Mouse (Mus musculus) c-Kit-positive CD71-positive TER-119-negative erythroid progenitor cells, embryonic 14.5 days (primary cell): ENCODE data around the gene Mtnr1b.

Experiments
- DNase-seq: peaks from one replicate; pipeline ENCODE4 v3.0.0-alpha.2; 2013; ENCODE audit warnings: low read depth

Gene Mtnr1b

DNA sequence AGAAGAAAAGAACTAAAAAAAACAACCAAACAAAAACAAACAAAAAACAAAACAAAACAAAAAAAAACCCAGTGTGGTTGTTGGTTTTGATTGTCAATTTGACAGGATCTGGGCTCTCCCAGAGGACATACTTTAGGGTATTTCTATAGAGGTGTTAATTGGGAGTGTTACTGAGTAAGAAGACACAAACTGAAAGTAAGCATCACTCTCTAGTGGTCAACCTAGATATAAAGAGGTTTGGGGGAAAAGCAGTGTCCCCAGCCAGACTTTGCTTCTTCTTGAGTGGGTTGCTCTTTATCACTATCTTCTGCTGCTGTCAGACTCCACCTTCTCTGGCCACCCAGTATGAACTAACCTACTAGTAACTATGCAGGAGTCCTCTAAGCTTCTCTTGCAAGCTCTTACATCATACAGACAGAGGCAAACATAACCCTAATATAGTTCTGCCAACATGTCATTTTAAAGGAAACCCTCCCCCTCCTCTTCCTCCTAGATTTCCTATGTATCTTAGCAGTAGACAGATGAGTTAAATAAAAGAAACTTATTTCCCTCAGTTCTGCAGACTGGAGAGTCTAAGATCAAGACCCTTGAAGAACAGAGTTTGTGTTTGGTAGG lies 71.8 kb downstream of the Mtnr1b start:
- DNase-seq, result no peak

DNA sequence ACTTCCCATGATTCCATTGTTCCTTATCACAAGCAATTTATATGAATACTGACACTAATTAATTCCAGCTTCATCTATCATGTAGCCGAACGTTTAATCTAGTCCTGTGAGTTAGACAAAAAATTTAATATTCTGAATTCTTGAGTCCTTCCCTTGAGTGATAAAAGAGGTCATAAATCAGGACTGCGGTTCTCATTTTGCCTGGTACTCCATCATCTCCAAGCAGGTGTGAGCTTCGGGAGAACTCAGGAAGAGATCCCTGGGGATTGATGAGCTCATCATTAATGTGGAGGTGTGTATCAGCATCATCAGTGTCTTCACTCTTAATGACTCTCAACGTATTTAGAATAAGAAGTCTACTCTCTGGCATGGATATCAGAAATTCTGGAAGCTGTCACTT lies 74.0 kb downstream of the Mtnr1b start:
- no peak for DNase-seq

DNA sequence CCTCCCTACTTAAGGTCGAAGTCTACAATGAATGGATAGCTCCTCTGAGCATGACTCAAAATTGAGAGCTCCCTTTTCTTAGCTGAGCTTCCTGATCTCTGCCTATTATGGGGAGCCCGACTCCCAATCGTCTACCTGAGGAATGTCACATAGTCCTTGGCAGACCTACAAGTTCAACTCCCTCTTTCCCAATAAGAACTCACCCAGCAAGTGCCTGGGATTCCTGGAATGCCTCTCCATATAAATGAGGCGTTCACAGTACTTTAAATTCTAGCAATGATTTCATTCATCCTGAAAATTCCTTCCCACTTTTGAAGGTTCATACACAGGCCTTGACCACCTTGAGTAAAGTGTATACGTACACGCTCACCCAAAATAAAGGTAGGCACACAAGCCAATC lies 79.9 kb downstream of the Mtnr1b start:
- no peak for DNase-seq

DNA sequence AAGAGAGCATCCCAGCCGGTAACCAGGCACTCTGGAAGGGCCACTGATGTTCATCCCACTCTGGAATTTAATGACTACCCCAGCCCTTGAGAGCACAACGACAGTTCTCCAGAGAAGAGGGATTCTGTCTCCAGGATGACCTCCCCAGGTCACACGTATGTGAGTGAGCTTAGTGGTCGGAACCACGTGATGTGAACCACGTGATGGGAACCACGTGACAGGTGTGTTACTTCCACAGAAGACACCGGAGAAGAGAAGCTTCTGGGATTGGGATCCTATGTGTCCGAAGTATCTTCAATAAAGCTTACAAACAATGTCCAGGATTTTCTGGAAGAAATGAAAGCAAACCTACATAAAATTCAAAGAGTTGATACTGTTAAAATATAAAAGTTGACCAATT lies 82.3 kb downstream of the Mtnr1b start:
- DNase-seq, result no peak

DNA sequence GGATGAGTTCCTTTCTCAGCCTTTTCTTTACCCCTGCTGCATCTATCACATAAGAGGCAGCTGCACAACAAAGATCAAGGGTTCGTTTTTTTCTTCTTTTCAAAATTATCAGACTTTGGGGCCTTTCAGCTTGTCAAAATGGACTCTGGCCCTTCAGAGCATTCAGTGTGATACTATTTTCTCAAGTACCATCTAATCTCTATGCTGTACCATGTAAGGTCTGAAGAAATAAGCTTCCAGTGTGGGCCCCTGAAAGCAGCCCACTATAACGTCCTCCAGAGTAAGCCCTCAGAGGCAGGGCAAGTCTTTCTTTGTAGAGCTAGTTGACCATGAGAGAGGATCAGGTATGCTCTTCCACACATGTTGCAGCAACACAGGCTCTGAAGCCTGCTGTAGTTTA lies 87.7 kb downstream of the Mtnr1b start:
- no peak for DNase-seq

DNA sequence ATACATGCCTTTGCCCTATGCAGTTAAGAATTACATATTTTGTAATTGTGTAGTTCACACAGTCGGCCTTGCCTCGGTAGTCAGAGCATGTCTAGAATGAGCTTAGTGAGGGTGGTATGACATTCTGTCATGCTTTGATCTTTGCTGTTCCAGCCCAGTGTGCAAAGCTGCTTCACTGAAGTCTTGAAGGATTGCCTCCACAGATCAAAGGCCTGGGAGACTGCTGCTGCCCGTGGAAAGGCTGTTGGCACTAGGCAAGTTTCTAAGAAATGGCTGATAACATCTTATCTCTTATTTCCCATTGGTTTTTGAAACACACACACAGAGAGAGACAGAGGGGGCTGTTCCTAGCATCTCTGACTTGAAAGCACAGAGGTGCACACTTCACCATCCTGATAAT lies 88.2 kb downstream of the Mtnr1b start:
- no peak for DNase-seq

DNA sequence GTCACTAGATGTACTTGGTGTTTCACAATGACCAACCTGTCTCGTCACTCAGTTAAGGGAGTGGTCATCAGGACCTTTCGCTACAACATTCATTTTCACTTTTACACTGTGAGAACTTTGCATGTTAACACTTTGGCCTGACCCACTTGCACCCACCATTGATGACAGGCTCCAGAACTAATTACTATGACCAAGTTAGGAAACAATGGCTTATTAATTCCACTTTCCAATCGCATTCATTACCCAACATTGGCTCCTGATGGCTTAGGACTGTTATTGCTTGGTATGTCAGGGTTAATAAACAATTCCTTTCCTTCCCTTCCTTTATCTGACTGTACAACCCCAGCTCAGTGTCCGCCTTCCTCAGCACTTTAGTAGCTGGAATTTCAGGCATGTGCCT lies 92.4 kb downstream of the Mtnr1b start:
- no peak for DNase-seq

DNA sequence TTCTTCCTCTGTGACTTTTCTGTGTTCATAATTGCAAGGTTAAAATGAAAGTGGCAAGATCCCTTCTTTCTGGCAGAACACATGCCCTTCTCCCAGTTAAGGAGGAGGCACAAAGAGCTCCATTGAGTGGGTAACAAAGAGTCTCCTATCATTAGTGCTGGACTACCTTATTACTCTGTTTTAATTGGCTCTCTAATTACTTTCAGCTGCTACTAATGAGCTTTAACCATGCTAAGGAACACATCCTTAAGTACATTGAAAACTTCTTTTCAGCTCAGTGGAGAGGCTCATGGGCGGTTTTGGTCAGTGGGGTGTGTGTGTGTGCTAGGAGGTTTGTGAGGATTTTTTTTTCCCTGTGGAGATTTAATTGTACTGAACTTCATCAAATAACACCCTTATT lies 99.4 kb downstream of the Mtnr1b start:
- no peak for DNase-seq
